Mouse (Mus musculus): Measurements from ENCODE around the gene Piezo1. TPM values are rescaled to one million over a fixed set of nuclear protein-coding genes. Genes with fewer than 3 reads are reported as not detected.

The Piezo1 gene
- total and polyA plus RNA-seq, 3 experiments = 14.0 to 48.5 (median 14.8) TPM

- WGBS = 74% methylated on average over 9 of the region's 9 CpGs
- Histone ChIP-seq H3K4me1 (ENCODE audit: control insufficient read depth, insufficient read depth, low read length) (peaks cover 8% of the 10 kb centered on the region), H3K79me2 (replicated peaks; ENCODE audit: control insufficient read depth, insufficient read depth, low read length) (peaks cover 3% of the 10 kb centered on the region), H3K4me3 (no peak overlapping the region), H3K9ac (ENCODE audit: low read depth, low read length) (no peak overlapping the region), H3K27ac (no peak overlapping the region), H3K36me3 (ENCODE audit: control insufficient read depth, insufficient read depth, low read length) (no peaks in the 10 kb centered on the region), H3K27me3 (ENCODE audit: control insufficient read depth, insufficient read depth, low read length) (no peaks in the 10 kb centered on the region)
- no peak for DNase-seq
- TF ChIP-seq CTCF (IDR thresholded peaks at IDR 0.05) (no peak), POLR2A (IDR thresholded peaks at IDR 0.05; ENCODE audit: insufficient read depth, low read depth, low read length) (no peak), EP300 (IDR thresholded peaks at IDR 0.05; ENCODE audit: insufficient read depth, low read depth, low read length) (no peak)
- intact Hi-C loops (cut with DNase I) = no loop called here
Observed at GRCm38 (mm10) chr8:122538310-122539076, 12.6 kb downstream of the Piezo1 start.

GRCm38 (mm10) chr8:122537812-122538211 lies 13.3 kb downstream of the Piezo1 start:
- Histone ChIP-seq H3K36me3 (ENCODE audit: control insufficient read depth, insufficient read depth, low read length) (no peaks in the 10 kb centered on the region), H3K9ac (ENCODE audit: low read depth, low read length) (no peak overlapping the region), H3K79me2 (replicated peaks; ENCODE audit: control insufficient read depth, insufficient read depth, low read length) (peaks cover 1% of the 10 kb centered on the region), H3K4me3 (no peak overlapping the region), H3K27ac (no peak overlapping the region; the same call in 1 of the 2 replicates), H3K27me3 (ENCODE audit: control insufficient read depth, insufficient read depth, low read length) (no peaks in the 10 kb centered on the region), H3K4me1 (ENCODE audit: control insufficient read depth, insufficient read depth, low read length) (peaks cover 8% of the 10 kb centered on the region)
- intact Hi-C loops (cut with DNase I) = no loop called here
- 61% methylated on average over 2 of the region's 2 CpGs for WGBS
- TF ChIP-seq EP300 (IDR thresholded peaks at IDR 0.05; ENCODE audit: insufficient read depth, low read depth, low read length) (no peak), CTCF (IDR thresholded peaks at IDR 0.05) (no peak), POLR2A (IDR thresholded peaks at IDR 0.05; ENCODE audit: insufficient read depth, low read depth, low read length) (no peak)
- no peak for DNase-seq

GRCm38 (mm10) chr8:122537033-122537432 lies 14.1 kb downstream of the Piezo1 start:
- TF ChIP-seq EP300 (IDR thresholded peaks at IDR 0.05; ENCODE audit: insufficient read depth, low read depth, low read length) (no peak), CTCF (IDR thresholded peaks at IDR 0.05) (no peak), POLR2A (IDR thresholded peaks at IDR 0.05; ENCODE audit: insufficient read depth, low read depth, low read length) (no peak)
- intact Hi-C loops (cut with DNase I) = no loop called here
- Histone ChIP-seq H3K27ac (no peak overlapping the region; the same call in 1 of the 2 replicates), H3K79me2 (replicated peaks; ENCODE audit: control insufficient read depth, insufficient read depth, low read length) (peaks cover 1% of the 10 kb centered on the region; the same call in 1 of the 2 replicates), H3K9ac (ENCODE audit: low read depth, low read length) (no peak overlapping the region), H3K4me1 (ENCODE audit: control insufficient read depth, insufficient read depth, low read length) (peaks cover 8% of the 10 kb centered on the region), H3K4me3 (no peak overlapping the region), H3K36me3 (ENCODE audit: control insufficient read depth, insufficient read depth, low read length) (no peaks in the 10 kb centered on the region), H3K27me3 (ENCODE audit: control insufficient read depth, insufficient read depth, low read length) (no peaks in the 10 kb centered on the region)
- no peak for DNase-seq
- WGBS = 21% methylated on average over 6 of the region's 6 CpGs

DNA sequence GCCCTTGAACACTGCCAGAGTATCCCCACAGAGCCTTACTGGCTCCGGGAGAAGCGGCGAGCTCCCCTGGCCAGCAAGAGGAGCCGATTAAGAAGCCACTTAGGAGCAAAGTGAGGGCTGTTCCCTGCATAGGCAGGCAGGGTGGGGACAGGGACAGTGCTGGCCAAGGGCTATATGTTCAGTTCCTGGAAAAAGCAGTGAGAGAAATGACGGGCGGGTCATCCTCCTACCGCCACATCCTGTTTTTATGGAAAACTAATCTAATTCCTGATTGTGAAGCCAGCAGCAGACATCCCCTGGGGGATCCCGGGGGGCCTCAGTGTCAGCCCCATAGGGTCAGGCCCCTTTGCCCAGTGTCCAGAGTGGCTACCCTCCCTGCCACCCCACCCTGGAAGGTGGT lies 19.8 kb downstream of the Piezo1 start:
- no peak overlapping the region for H3K4me3 ChIP-seq
- TF ChIP-seq POLR2A (IDR thresholded peaks at IDR 0.05; ENCODE audit: insufficient read depth, low read depth, low read length) = no peak
- no peak for TF ChIP-seq CTCF (IDR thresholded peaks at IDR 0.05)
- no peak for TF ChIP-seq EP300 (IDR thresholded peaks at IDR 0.05; ENCODE audit: insufficient read depth, low read depth, low read length)
- peak in 1 of 2 experiments; percentile 30 for DNase-seq
- 0 out of 2 replicates have a peak, but pooled peaks cover 2% of the 10 kb centered on the region for H3K79me2 ChIP-seq (replicated peaks; ENCODE audit: control insufficient read depth, insufficient read depth, low read length)
- WGBS = 43% methylated on average over 8 of the region's 8 CpGs
- no peak overlapping the region for H3K9ac ChIP-seq (ENCODE audit: low read depth, low read length)
- peaks cover 19% of the 10 kb centered on the region for H3K4me1 ChIP-seq (ENCODE audit: control insufficient read depth, insufficient read depth, low read length)
- no peaks in the 10 kb centered on the region for H3K36me3 ChIP-seq (ENCODE audit: control insufficient read depth, insufficient read depth, low read length)
- peak overlapping the region; percentile 70 for H3K27ac ChIP-seq
- no peaks in the 10 kb centered on the region for H3K27me3 ChIP-seq (ENCODE audit: control insufficient read depth, insufficient read depth, low read length)
- intact Hi-C loops (cut with DNase I) = no loop called here

DNA sequence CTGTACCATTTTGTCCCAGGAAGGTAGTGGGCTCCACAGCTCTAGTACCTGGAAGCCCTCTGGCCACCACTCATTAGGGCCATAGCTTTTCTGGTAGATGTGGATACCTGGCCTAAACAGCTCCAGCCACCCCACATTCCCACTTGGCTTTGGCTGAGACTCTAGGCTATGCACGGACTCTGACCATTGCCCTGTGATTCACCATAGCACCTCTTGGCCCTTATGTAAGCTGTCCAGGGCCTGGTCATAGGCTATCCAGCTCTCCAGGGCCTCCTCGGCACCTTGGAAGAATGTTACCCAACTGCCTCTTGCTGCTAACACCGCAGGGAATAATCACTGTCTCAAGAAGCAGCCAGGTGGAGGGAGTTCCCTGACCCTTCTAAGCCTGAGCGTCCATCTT lies 22.0 kb downstream of the Piezo1 start:
- H3K4me1 ChIP-seq (ENCODE audit: control insufficient read depth, insufficient read depth, low read length) = peaks cover 37% of the 10 kb centered on the region
- H3K9ac ChIP-seq (ENCODE audit: low read depth, low read length) = no peak overlapping the region
- intact Hi-C loops (cut with DNase I) = no loop called here
- H3K27me3 ChIP-seq (ENCODE audit: control insufficient read depth, insufficient read depth, low read length) = no peaks in the 10 kb centered on the region
- no peak overlapping the region for H3K27ac ChIP-seq
- TF ChIP-seq CTCF (IDR thresholded peaks at IDR 0.05) (no peak), EP300 (IDR thresholded peaks at IDR 0.05; ENCODE audit: insufficient read depth, low read depth, low read length) (no peak), POLR2A (IDR thresholded peaks at IDR 0.05; ENCODE audit: insufficient read depth, low read depth, low read length) (no peak)
- WGBS = 96% methylated on average over 4 of the region's 4 CpGs
- 0 out of 2 replicates have a peak, but pooled peaks cover 2% of the 10 kb centered on the region for H3K79me2 ChIP-seq (replicated peaks; ENCODE audit: control insufficient read depth, insufficient read depth, low read length)
- DNase-seq = no peak
- H3K36me3 ChIP-seq (ENCODE audit: control insufficient read depth, insufficient read depth, low read length) = no peaks in the 10 kb centered on the region
- H3K4me3 ChIP-seq = no peak overlapping the region

GRCm38 (mm10) chr8:122527937-122528336 lies 23.2 kb downstream of the Piezo1 start:
- no peaks in the 10 kb centered on the region for H3K27me3 ChIP-seq (ENCODE audit: control insufficient read depth, insufficient read depth, low read length)
- 93% methylated on average over 3 of the region's 3 CpGs for WGBS

More at GRCm38 (mm10) chr8:122527937-122528336, 23.2 kb downstream of the Piezo1 start:
- peaks cover 45% of the 10 kb centered on the region for H3K4me1 ChIP-seq (ENCODE audit: control insufficient read depth, insufficient read depth, low read length)
- no peak overlapping the region for H3K4me3 ChIP-seq
- TF ChIP-seq EP300 (IDR thresholded peaks at IDR 0.05; ENCODE audit: insufficient read depth, low read depth, low read length) (no peak), CTCF (IDR thresholded peaks at IDR 0.05) (no peak), POLR2A (IDR thresholded peaks at IDR 0.05; ENCODE audit: insufficient read depth, low read depth, low read length) (no peak)
- no peak overlapping the region for H3K9ac ChIP-seq (ENCODE audit: low read depth, low read length)
- no peak for DNase-seq
- H3K36me3 ChIP-seq (ENCODE audit: control insufficient read depth, insufficient read depth, low read length) = no peaks in the 10 kb centered on the region
- intact Hi-C loops (cut with DNase I) = no loop called here
- H3K79me2 ChIP-seq (replicated peaks; ENCODE audit: control insufficient read depth, insufficient read depth, low read length) = 0 out of 2 replicates have a peak, but pooled peaks cover 2% of the 10 kb centered on the region
- no peak overlapping the region for H3K27ac ChIP-seq
